Mouse (Mus musculus) heart, postnatal 36 days (tissue): ENCODE measurements around the gene Sgsm1. TPM values are rescaled to one million over a fixed set of nuclear protein-coding genes. Genes with fewer than 3 reads are reported as not detected.

Experiments
- DNase-seq, 2 experiments: peaks; one replicate each; pipeline ENCODE4 v3.0.0; 2021 to 2022
- intact Hi-C: fragments of 180-260 bp; cut with DNase I; formaldehyde crosslinking; loops from one replicate; pipeline ENCODE4 v1.15.1; 2025
- total RNA-seq, 2 experiments: library from RNA; stranded (reverse); gene quantifications; 2 replicates each; pipeline ENCODE4 v1.2.3; 2021

Gene Sgsm1
- total RNA-seq, 2 experiments from 2014 or later = 0.44 to 0.60 TPM

GRCm38 (mm10) chr5:113323784-113324638 lies 13.4 kb upstream of the Sgsm1 start:
- intact Hi-C loops = no loop called here
- DNase-seq = peak; percentile 9 to 35

DNA sequence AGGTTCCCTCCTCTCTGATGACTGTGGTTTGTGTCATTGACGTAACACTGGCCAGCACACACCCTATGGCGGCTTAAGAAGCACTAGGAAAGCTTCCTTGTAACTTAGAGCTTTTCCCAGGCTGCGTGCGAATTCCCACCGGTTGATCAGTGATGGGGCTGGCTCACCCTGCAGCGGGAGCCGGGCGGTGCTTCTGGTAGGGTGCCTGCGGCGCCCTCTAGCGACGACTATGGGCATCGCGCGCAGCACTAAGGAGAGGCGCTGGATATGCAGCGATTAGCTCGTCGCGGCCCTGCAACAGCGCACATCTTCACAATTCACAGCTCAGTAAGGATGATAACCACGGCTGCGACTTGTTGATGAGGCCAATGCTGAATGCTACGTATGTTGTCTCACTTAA lies 3.4 kb upstream of the Sgsm1 start:
- intact Hi-C loops = loop anchor here (5.0 kb wide), 1 partner anchor 137 kb away; no protein-coding TSS in a partner anchor
- DNase-seq = peak; percentile 44 to 68

- intact Hi-C loops = loop anchor here (5.0 kb wide), 1 partner anchor 132 kb away; no protein-coding TSS in a partner anchor
- no peak for DNase-seq
Measured at GRCm38 (mm10) chr5:113309491-113310376, 852 bp downstream of the Sgsm1 start.

DNA sequence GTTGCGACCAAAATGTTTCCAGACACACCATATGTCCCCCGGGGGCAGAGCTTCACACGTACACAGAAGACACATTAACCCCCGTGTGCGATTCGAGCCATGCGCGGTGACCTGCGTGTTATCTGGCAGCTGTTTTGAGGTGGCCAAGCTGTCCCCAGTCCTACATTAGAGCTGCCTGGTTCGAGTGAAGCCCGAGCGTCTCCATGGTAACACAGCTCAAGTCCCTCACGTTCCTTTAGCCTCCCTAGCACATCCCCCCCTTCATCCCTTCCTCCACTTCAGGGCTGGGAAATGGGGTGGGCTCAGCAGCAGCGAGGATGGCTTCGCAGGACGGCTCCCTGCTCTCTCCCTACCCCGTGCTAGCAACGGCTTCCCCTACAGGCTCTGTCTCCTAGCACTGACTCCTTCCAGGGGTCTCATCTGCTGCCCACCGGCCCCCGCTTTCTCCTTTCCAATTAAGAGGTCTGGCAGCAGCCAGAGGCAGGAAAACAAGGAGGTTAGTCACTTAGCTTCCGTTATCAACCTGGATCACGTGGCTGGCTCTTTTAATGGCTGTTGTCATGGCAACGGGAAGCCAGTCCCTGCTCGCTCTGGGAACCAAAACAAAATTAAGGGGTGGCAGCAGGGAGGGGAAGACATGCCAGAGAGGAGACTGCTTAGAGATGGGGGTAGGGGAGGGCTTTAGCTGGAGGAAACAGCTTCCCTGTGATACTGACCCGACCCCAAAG lies 3.7 kb downstream of the Sgsm1 start:
- no peak for DNase-seq
- intact Hi-C loops = no loop called here

- DNase-seq = no peak
- intact Hi-C loops = no loop called here
Measured at GRCm38 (mm10) chr5:113304527-113304926, 6.1 kb downstream of the Sgsm1 start.

DNA sequence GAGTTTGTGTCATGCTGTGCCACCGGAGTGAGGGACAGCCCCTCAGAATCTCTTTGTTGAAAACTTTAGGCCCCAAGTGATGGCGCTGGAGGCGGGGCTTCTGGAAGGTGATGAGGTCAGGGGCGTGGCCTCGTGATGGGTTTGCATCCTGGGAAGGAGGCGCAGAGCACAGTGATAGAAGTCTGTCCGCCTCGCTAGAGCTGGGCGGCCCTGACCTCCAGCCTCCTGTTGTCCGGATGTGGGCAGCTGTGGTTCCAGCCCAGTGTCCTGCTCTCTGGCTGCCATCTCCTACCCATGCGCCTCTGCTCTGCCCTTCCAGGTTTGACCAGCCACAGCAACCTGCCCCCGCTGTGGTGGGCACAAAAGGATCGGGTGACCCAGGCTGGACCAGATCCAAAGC lies 8.7 kb downstream of the Sgsm1 start:
- intact Hi-C loops = no loop called here

DNA sequence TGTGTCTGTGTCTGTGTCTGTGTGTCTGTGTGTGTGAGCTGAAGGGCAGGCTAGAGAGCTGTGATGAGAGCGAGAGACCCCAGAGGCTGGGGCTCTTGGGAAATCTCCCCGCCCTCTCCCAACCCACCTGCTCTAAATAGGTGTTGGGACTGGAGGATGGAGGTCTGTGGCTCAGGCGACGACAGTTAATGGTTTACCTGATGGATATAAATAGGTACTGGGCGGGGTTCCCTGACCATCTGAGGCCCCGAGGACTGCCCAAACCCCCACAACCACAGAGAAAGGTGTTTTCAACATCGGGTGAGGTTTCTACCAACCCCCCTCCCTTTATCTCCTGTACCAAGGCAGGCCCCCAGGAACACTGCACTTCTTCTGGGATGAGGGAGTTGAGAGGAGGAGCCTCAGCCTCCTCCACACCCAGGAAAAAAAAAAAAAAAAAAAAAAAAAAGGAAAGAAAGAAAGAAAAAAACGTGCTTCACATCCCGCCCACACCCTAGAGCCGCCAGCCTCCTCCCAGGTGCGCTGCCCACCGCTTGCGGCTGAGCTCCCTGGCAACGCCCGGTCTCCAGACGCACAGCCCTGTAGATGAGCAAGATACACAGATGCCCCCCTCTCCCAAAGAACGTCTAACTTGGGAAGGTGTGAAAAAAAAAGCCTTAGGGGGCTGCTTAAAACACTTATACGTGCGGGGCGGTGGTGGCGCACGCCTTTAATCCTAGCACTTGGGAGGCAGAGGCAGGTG lies 10.3 kb downstream of the Sgsm1 start:
- intact Hi-C loops = no loop called here

More for the DNA sequence above, 8.7 kb downstream of the Sgsm1 start:
- no peak for DNase-seq

DNA sequence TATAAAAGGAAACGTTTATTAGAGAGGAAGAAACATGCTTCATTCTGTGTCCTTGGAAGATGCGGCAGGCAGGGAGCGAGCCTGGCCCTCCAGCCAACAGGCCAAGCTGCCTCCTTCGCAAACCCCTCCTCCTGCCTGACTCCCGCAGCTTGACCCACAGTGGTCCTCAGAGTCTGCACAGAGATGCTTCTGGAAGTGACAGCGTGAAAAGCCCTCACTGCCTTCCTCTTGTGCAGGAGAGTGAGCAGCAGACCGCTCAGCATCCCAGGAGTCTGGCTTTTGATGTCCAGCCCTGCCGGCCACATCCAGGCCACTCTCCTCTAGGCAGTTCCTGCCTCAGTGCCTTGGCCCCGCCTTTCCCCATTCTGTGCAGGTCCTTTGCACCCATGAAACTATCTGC lies 11.2 kb downstream of the Sgsm1 start:
- intact Hi-C loops = no loop called here
- no peak for DNase-seq

More for the DNA sequence above, 10.3 kb downstream of the Sgsm1 start:
- DNase-seq = no peak

- no peak for DNase-seq
- intact Hi-C loops = no loop called here
Measured at GRCm38 (mm10) chr5:113298826-113299225, 11.8 kb downstream of the Sgsm1 start.

GRCm38 (mm10) chr5:113298040-113298439 lies 12.5 kb downstream of the Sgsm1 start:
- DNase-seq = no peak

GRCm38 (mm10) chr5:113295791-113296190 lies 14.8 kb downstream of the Sgsm1 start:
- no peak for DNase-seq
- intact Hi-C loops = no loop called here

More at GRCm38 (mm10) chr5:113298040-113298439, 12.5 kb downstream of the Sgsm1 start:
- intact Hi-C loops = no loop called here

- intact Hi-C loops = no loop called here
- DNase-seq = no peak
Measured at GRCm38 (mm10) chr5:113294575-113294974, 16.0 kb downstream of the Sgsm1 start.

- no peak for DNase-seq
- intact Hi-C loops = no loop called here
Measured at GRCm38 (mm10) chr5:113293446-113293845, 17.1 kb downstream of the Sgsm1 start.

- DNase-seq = no peak
- intact Hi-C loops = no loop called here
Measured at GRCm38 (mm10) chr5:113292832-113293231, 17.8 kb downstream of the Sgsm1 start.

- intact Hi-C loops = no loop called here
- DNase-seq = peak in 1 of 2 experiments; percentile 7
Measured at GRCm38 (mm10) chr5:113292179-113292578, 18.4 kb downstream of the Sgsm1 start.

DNA sequence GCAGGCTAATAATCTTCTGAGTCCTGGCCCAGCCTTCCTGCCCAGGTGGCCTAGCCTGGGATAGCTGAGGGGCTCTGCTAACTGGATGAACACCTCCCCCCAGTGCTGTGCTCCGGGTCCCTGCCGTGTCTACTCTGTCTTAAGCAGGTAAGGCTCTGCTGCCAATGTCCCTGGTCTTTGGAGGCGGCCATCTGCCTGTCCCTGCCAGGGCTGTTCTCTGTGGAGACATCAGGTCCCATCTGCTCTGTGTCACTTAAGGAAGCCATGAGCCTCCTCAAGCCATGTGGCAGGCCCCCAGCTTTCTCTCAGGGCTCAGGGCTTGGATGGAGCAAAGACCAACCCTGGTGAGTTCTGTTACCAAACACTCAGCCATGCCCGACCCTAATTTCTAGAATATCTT lies 19.5 kb downstream of the Sgsm1 start:
- intact Hi-C loops = no loop called here
- DNase-seq = no peak

GRCm38 (mm10) chr5:113290149-113290548 lies 20.4 kb downstream of the Sgsm1 start:
- DNase-seq = no peak
- intact Hi-C loops = no loop called here

DNA sequence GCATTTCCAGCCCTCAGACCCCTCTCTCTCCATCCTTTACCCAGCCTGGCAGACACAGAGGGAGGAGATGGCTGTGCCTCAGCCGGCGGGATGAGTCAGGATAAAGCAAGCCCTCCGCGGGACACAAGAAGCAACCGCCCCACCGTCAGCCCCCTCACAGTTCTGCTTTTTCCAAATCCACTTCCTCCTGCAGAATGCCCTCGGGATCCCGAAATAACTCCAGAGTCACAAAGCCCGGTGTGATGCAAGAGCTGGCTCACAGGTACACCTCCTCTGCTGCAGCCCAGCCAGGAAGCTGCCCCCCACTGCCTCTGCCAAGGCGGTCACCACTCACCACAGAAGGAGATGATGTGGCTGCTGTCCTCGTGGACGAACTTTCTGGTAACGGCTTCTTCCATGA lies 22.1 kb downstream of the Sgsm1 start:
- intact Hi-C loops = no loop called here

GRCm38 (mm10) chr5:113287762-113288161 lies 22.8 kb downstream of the Sgsm1 start:
- intact Hi-C loops = no loop called here
- DNase-seq = no peak

More for the DNA sequence above, 22.1 kb downstream of the Sgsm1 start:
- no peak for DNase-seq
